Mouse (Mus musculus): ENCODE measurements around the gene Cd47. TPM values are rescaled to one million over a fixed set of nuclear protein-coding genes. Genes with fewer than 3 reads are reported as not detected.

The Cd47 gene
- 56.5 and 61.4 TPM in 2 replicates for polyA plus RNA-seq (2012; rRNA removed; ENCODE audit: low replicate concordance)

GRCm38 (mm10) chr16:49799597-49800561, at the start of gene Cd47:
Gene Cd47 (plus strand): TSS chr16:49800533.

Other genes starting within 250 kb of the Cd47 start
- 1.9 and 2.8 TPM in 2 replicates for gene Ift57, start 101.3 kb upstream of the Cd47 start, polyA plus RNA-seq (2012; rRNA removed; ENCODE audit: low replicate concordance)

Data from mammary gland, adult 2 months (tissue).